Mouse (Mus musculus) lung, embryonic 14.5 days (tissue): Measurements from ENCODE around the gene Nt5e. TPM values are rescaled to one million over a fixed set of nuclear protein-coding genes. Genes with fewer than 3 reads are reported as not detected.

ENCODE experiments used
- ATAC-seq: fragments of 200-750 bp; cut with Nextera tagmentation; 2 replicates; pipeline ENCODE4 v1.8.0; 2017; ENCODE audit warnings: mild to moderate bottlenecking, moderate TSS enrichment, moderate library complexity; ENCODE audit not compliant: insufficient read depth
- DNase-seq: peaks from one replicate; pipeline ENCODE4 v3.0.0-alpha.2; 2015
- H3K27ac ChIP-seq: fragments of 300-500 bp; sonication (generic); 2 replicates; pipeline ENCODE4 v1.5.1; 2014; ENCODE audit warnings: low read depth, mild to moderate bottlenecking, moderate library complexity
- H3K27me3 ChIP-seq: fragments of 300-500 bp; sonication (generic); 2 replicates; pipeline ENCODE4 v1.6.1; 2014; ENCODE audit warnings: low read length, control low read depth; ENCODE audit not compliant: insufficient read depth
- H3K36me3 ChIP-seq: fragments of 300-500 bp; sonication (generic); 2 replicates; pipeline ENCODE4 v1.6.1; 2014; ENCODE audit warnings: control low read depth; ENCODE audit not compliant: insufficient read depth
- H3K4me1 ChIP-seq: fragments of 300-500 bp; sonication (generic); 2 replicates; pipeline ENCODE4 v1.6.1; 2014; ENCODE audit warnings: antibody characterized with exemption, control low read depth; ENCODE audit not compliant: insufficient read depth
- H3K4me2 ChIP-seq: fragments of 300-500 bp; sonication (generic); 2 replicates; pipeline ENCODE4 v1.6.1; 2014; ENCODE audit warnings: mild to moderate bottlenecking
- H3K4me3 ChIP-seq: fragments of 300-500 bp; sonication (generic); 2 replicates; pipeline ENCODE4 v1.5.1; 2014; ENCODE audit warnings: low read depth, low read length
- H3K9ac ChIP-seq: fragments of 300-500 bp; sonication (generic); 2 replicates; pipeline ENCODE4 v1.6.1; 2014
- H3K9me3 ChIP-seq: fragments of 300-500 bp; sonication (generic); 2 replicates; pipeline ENCODE4 v1.6.1; 2016; ENCODE audit warnings: low read depth, low read length, control low read depth
- CTCF ChIP-seq: IDR thresholded peaks from 2 replicates; pipeline ENCODE4 v1.5.1; 2016; ENCODE audit warnings: antibody characterized with exemption, low read depth
- WGBS: fragments of 180-500 bp; shearing (Covaris S2); extraction: QIAGEN DNeasy Blood & Tissue Kit; methylation state at CpG from one replicate; pipeline ENCODE4 v1.1.7; 2014; 5-methylcytosine and 5-hydroxymethylcytosine counted together
- polyA plus RNA-seq: library from polyadenylated mRNA; unstranded; fragments of >200 nt; fragmentation: Nextera tagmentation; extraction: Ambion mirVana; gene quantifications from 2 replicates; pipeline ENCODE4 v1.2.1, GENCODE M21; 2014

Nt5e gene
- polyA plus RNA-seq, 1 experiment from 2014 or later: 2.3 TPM

GRCm38 (mm10) chr9:88348623-88349022 lies 21.6 kb downstream of the Nt5e start:
- no peak overlapping the region for H3K4me2 ChIP-seq
- H3K4me3 ChIP-seq: no peak overlapping the region
- H3K4me1 ChIP-seq: no peaks in the 10 kb centered on the region
- no peaks in the 10 kb centered on the region for H3K27me3 ChIP-seq
- DNase-seq (no peak), ATAC-seq (no peak)
- no peaks in the 10 kb centered on the region for H3K36me3 ChIP-seq
- 79% methylated on average over 6 of the region's 6 CpGs for WGBS
- H3K9ac ChIP-seq: no peak overlapping the region
- TF ChIP-seq CTCF: no peak
- H3K27ac ChIP-seq: no peak overlapping the region
- H3K9me3 ChIP-seq: no peaks in the 10 kb centered on the region

- no peaks in the 10 kb centered on the region for H3K4me1 ChIP-seq
- no peak overlapping the region for H3K4me2 ChIP-seq
- 56% methylated on average over 1 of the region's 1 CpGs for WGBS
- ATAC-seq: 0 out of 2 replicates have a peak, but pooled peaks have one; percentile 54
- no peaks in the 10 kb centered on the region for H3K36me3 ChIP-seq
- H3K27me3 ChIP-seq: no peaks in the 10 kb centered on the region
- no peak for TF ChIP-seq CTCF
- DNase-seq: no peak
- no peaks in the 10 kb centered on the region for H3K9me3 ChIP-seq
- no peak overlapping the region for H3K27ac ChIP-seq
- H3K4me3 ChIP-seq: no peak overlapping the region
- no peak overlapping the region for H3K9ac ChIP-seq
Observed at GRCm38 (mm10) chr9:88350317-88350716, 23.3 kb downstream of the Nt5e start.

DNA sequence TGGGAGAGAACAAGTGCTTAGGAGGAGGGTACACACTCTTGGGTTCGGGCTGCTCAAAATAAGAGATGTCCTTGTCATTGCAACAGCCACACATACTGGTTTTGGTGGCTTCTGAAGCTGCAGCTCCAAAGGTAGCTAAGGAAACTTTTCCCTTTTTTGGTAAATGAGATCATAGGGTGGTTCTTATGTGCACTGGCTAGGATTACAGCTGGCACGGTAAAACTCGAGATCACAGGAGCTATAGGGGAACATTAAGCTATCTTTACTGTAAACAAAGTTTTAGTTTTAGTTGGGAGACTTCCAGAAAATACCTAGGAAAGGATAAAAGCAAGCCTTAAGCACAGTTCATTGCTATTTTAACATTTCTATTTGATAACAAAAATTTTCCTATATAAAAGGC lies 24.2 kb downstream of the Nt5e start:
- TF ChIP-seq CTCF: no peak
- Histone ChIP-seq H3K27ac (no peak overlapping the region), H3K4me3 (no peak overlapping the region), H3K27me3 (no peaks in the 10 kb centered on the region), H3K4me1 (no peaks in the 10 kb centered on the region), H3K4me2 (no peak overlapping the region), H3K9ac (no peak overlapping the region), H3K36me3 (no peaks in the 10 kb centered on the region), H3K9me3 (no peaks in the 10 kb centered on the region)
- DNase-seq (no peak), ATAC-seq (no peak; the same call in 1 of the 2 replicates)
- 27% methylated on average over 3 of the region's 3 CpGs for WGBS

DNA sequence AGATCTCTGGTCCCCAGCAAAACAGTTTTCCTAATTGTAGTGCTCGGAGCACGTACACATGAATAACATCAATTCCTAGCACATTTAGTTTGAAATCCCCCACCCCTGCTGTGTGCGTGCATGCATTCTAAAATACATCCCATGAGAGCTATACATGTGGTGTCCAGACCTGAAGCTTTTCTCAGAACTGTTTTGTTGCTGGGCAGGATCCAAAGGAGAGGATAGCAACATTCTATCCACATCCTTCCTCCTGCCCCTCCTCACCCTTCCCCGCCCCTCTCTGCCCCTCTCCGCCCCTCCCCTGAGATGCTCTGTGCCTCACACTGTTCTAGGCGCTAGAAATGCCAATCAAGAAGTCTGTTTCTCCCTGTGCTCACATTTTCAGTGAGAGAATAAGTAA lies 25.7 kb downstream of the Nt5e start:
- DNase-seq: no peak

GRCm38 (mm10) chr9:88353459-88353858 lies 26.5 kb downstream of the Nt5e start:
- Histone ChIP-seq H3K9me3 (no peaks in the 10 kb centered on the region), H3K27ac (no peak overlapping the region), H3K4me3 (no peak overlapping the region), H3K27me3 (no peaks in the 10 kb centered on the region), H3K9ac (no peak overlapping the region), H3K36me3 (no peaks in the 10 kb centered on the region), H3K4me2 (no peak overlapping the region), H3K4me1 (no peaks in the 10 kb centered on the region)
- no peak for TF ChIP-seq CTCF
- ATAC-seq (no peak), DNase-seq (no peak)
- 83% methylated on average over 7 of the region's 7 CpGs for WGBS

More for the DNA sequence above, 25.7 kb downstream of the Nt5e start:
- H3K4me2 ChIP-seq: no peak overlapping the region
- no peak overlapping the region for H3K9ac ChIP-seq
- no peaks in the 10 kb centered on the region for H3K27me3 ChIP-seq
- 69% methylated on average over 6 of the region's 6 CpGs for WGBS
- no peak overlapping the region for H3K4me3 ChIP-seq
- H3K9me3 ChIP-seq: no peaks in the 10 kb centered on the region
- H3K4me1 ChIP-seq: no peaks in the 10 kb centered on the region
- no peaks in the 10 kb centered on the region for H3K36me3 ChIP-seq
- H3K27ac ChIP-seq: no peak overlapping the region
- no peak for ATAC-seq
- no peak for TF ChIP-seq CTCF

GRCm38 (mm10) chr9:88357173-88357572 lies 30.2 kb downstream of the Nt5e start:
- H3K9ac ChIP-seq: no peak overlapping the region
- 33% methylated on average over 3 of the region's 3 CpGs for WGBS
- no peak overlapping the region for H3K27ac ChIP-seq
- ATAC-seq: no peak
- no peaks in the 10 kb centered on the region for H3K27me3 ChIP-seq
- no peaks in the 10 kb centered on the region for H3K4me1 ChIP-seq
- H3K36me3 ChIP-seq: no peaks in the 10 kb centered on the region
- H3K9me3 ChIP-seq: no peaks in the 10 kb centered on the region
- no peak for DNase-seq
- TF ChIP-seq CTCF: no peak
- no peak overlapping the region for H3K4me2 ChIP-seq
- no peak overlapping the region for H3K4me3 ChIP-seq

DNA sequence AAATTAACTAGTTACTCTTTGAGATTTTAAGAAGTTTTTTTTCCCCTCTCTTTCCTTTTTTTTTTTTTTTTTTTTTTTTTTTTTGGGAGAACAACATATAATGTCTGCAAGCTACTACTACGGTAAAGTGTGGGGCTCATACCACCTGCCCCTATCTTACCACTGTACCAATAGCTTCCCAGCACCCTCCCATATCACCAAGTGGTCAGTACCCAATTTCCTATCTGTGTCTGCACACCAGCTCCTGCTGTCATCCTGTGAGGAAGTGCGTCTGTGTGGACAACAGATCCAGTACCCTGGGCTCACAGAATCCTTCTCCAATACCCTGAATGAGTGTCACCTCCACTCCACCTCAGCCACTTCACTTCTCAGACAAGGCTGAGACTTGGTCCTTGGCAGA lies 32.1 kb downstream of the Nt5e start:
- no peaks in the 10 kb centered on the region for H3K4me1 ChIP-seq
- no peak for TF ChIP-seq CTCF
- no peak overlapping the region for H3K4me3 ChIP-seq
- no peak for DNase-seq
- no peaks in the 10 kb centered on the region for H3K9me3 ChIP-seq
- ATAC-seq: no peak
- H3K27ac ChIP-seq: no peak overlapping the region
- H3K27me3 ChIP-seq: no peaks in the 10 kb centered on the region
- H3K36me3 ChIP-seq: no peaks in the 10 kb centered on the region
- no peak overlapping the region for H3K9ac ChIP-seq
- 61% methylated on average over 2 of the region's 2 CpGs for WGBS
- no peak overlapping the region for H3K4me2 ChIP-seq

GRCm38 (mm10) chr9:88361211-88361909 lies 34.4 kb downstream of the Nt5e start:
- WGBS: 62% methylated on average over 14 of the region's 14 CpGs
- Histone ChIP-seq H3K9me3 (no peaks in the 10 kb centered on the region), H3K4me3 (no peak overlapping the region), H3K9ac (no peak overlapping the region), H3K36me3 (no peaks in the 10 kb centered on the region), H3K4me2 (no peak overlapping the region), H3K4me1 (no peaks in the 10 kb centered on the region), H3K27ac (peak overlapping the region; percentile 60; the same call in 1 of the 2 replicates), H3K27me3 (no peaks in the 10 kb centered on the region)
- no peak for ATAC-seq
- peak; percentile 4 for DNase-seq
- TF ChIP-seq CTCF: no peak
